Mouse (Mus musculus): ENCODE results near the gene Gm7029. TPM values are rescaled to one million over a fixed set of nuclear protein-coding genes. Genes with fewer than 3 reads are reported as not detected.

Gm7029 gene
- total and polyA plus RNA-seq, 3 experiments: not detected

- dilution Hi-C loops (cut with MboI; ENCODE audit: extremely low pct_ligation_motif_present, extremely low pct_unique_long_range_greater_than_20kb, low sequenced_read_pairs) (no loop called here), in situ Hi-C loops (cut with MboI; ENCODE audit: low pct_ligation_motif_present, low pct_unique_long_range_greater_than_20kb, low sequenced_read_pairs) (no loop called here)
- Histone ChIP-seq H3K4me1 (ENCODE audit: control insufficient read depth in 1 of 2, insufficient read depth in 2 of 2) (peaks cover under 1 to 30% of the 10 kb centered on the region in 2 experiments; a peak in 3 of 4 replicates), H3K27ac (ENCODE audit: insufficient read depth, low read depth) (peak overlapping the region; percentile 87), H3K4me3 (replicated peaks in 1 of 3; ENCODE audit: low read depth in 2 of 3, low read length in 2 of 3, poor library complexity in 1 of 3) (peak overlapping the region; percentile 72 to 90 (median 89)), H3K79me2 (replicated peaks; ENCODE audit: control insufficient read depth, extremely low read depth, insufficient read depth, poor library complexity, severe bottlenecking) (peaks cover 12% of the 10 kb centered on the region; the same call in 1 of the 2 replicates), H3K4me2 (ENCODE audit: insufficient read depth, low read depth, poor library complexity, severe bottlenecking) (peak overlapping the region; percentile 83), H3K36me3 (replicated peaks in 1 of 2; ENCODE audit: control insufficient read depth in 1 of 2, insufficient read depth in 1 of 2, low read length in 1 of 2) (peaks cover 36 to 38% of the 10 kb centered on the region in 2 experiments), H3K9ac (ENCODE audit: insufficient read depth, low read depth) (peak overlapping the region; percentile 80), H3K9me3 (replicated peaks; ENCODE audit: low read length) (no peaks in the 10 kb centered on the region), H3K27me3 (replicated peaks) (no peaks in the 10 kb centered on the region)
- no peak for TF ChIP-seq MAZ (IDR thresholded peaks at IDR 0.05; ENCODE audit: low read depth, low read length)
- peak; percentile 17; the same call in 1 of the 2 replicates for TF ChIP-seq SIN3A (IDR thresholded peaks at IDR 0.05; ENCODE audit: low read length)
- DNase-seq (ENCODE audit: extremely low read depth): peak; percentile 48
These were observed 36.2 kb downstream of the Gm7029 start for GRCm38 (mm10) chr17:33909869-33910250.

DNA sequence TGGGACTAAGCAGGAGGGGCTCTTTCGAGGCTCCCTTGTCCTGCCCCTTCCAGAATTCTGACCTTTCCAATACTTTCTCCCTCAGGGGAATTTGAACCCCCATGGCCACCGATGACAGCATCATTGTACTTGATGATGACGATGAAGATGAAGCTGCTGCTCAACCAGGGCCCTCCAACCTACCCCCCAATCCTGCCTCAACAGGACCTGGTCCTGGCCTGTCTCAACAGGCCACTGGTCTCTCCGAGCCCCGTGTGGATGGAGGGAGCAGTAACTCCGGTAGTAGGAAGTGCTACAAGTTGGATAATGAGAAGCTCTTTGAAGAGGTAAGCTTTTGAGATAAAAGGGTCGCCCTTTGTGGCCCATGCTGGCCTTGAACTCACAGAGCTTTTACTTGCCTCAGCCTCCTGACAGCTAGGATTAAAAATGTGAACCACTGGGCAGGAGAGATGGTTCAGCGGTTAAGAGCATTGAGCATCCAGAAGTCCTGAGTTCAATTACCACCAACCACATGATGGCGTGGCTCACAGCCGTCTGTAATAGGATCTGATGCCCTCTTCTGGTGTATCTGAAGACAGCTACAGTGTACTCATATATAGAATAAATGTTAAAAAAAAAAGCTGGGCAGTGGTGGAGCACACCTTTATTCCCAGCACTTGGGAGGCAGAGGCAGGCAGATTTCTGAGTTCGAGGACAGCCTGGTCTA lies 36.9 kb downstream of the Gm7029 start:
- Histone ChIP-seq H3K27ac (ENCODE audit: insufficient read depth, low read depth) (peak overlapping the region; percentile 36; the same call in 1 of the 2 replicates), H3K9me3 (replicated peaks; ENCODE audit: low read length) (no peaks in the 10 kb centered on the region), H3K79me2 (replicated peaks; ENCODE audit: control insufficient read depth, extremely low read depth, insufficient read depth, poor library complexity, severe bottlenecking) (peaks cover 12% of the 10 kb centered on the region; the same call in 1 of the 2 replicates), H3K27me3 (replicated peaks) (no peaks in the 10 kb centered on the region), H3K4me3 (replicated peaks in 1 of 3; ENCODE audit: low read depth in 2 of 3, low read length in 2 of 3, poor library complexity in 1 of 3) (peak overlapping the region; percentile 72 to 90 (median 89)), H3K4me2 (ENCODE audit: insufficient read depth, low read depth, poor library complexity, severe bottlenecking) (peak overlapping the region; percentile 83), H3K4me1 (ENCODE audit: control insufficient read depth in 1 of 2, insufficient read depth in 2 of 2) (peaks cover 5 to 37% of the 10 kb centered on the region in 2 experiments; a peak in 3 of 4 replicates), H3K9ac (ENCODE audit: insufficient read depth, low read depth) (peak overlapping the region; percentile 80), H3K36me3 (replicated peaks in 1 of 2; ENCODE audit: control insufficient read depth in 1 of 2, insufficient read depth in 1 of 2, low read length in 1 of 2) (peaks cover 40 to 42% of the 10 kb centered on the region in 2 experiments)
- dilution Hi-C loops (cut with MboI; ENCODE audit: extremely low pct_ligation_motif_present, extremely low pct_unique_long_range_greater_than_20kb, low sequenced_read_pairs): no loop called here
- DNase-seq (ENCODE audit: extremely low read depth): peak; percentile 68
- in situ Hi-C loops (cut with MboI; ENCODE audit: low pct_ligation_motif_present, low pct_unique_long_range_greater_than_20kb, low sequenced_read_pairs): no loop called here
- TF ChIP-seq POLR2A (IDR thresholded peaks at IDR 0.05; ENCODE audit: low read depth, low read length) (no peak), NRF1 (IDR thresholded peaks at IDR 0.05; ENCODE audit: low read depth, low read length) (no peak), SMC3 (IDR thresholded peaks at IDR 0.05; ENCODE audit: low read depth, low read length) (peak; percentile 28), POLR2AphosphoS2 (IDR thresholded peaks at IDR 0.05; ENCODE audit: low read depth, low read length) (no peak), RAD21 (IDR thresholded peaks at IDR 0.05; ENCODE audit: low read depth, low read length) (peak; percentile 4; the same call in 1 of the 2 replicates), TCF12 (IDR thresholded peaks at IDR 0.05; ENCODE audit: low read depth, low read length) (no peak), USF1 (IDR thresholded peaks at IDR 0.05; ENCODE audit: low read depth, low read length) (no peak), GABPA (IDR thresholded peaks at IDR 0.05; ENCODE audit: insufficient replicate concordance, low read depth, low read length) (no peak), SIN3A (IDR thresholded peaks at IDR 0.05; ENCODE audit: low read length) (no peak), MEF2A (IDR thresholded peaks at IDR 0.05; ENCODE audit: borderline replicate concordance, low read depth, low read length) (no peak), MAZ (IDR thresholded peaks at IDR 0.05; ENCODE audit: low read depth, low read length) (no peak), ZMIZ1 (IDR thresholded peaks at IDR 0.05; ENCODE audit: low read depth, low read length) (no peak), JUND (conservative IDR thresholded peaks at IDR 0.05; ENCODE audit: low read depth, low read length) (no peak), MYC (IDR thresholded peaks at IDR 0.05; ENCODE audit: low read depth, low read length) (peak; percentile 64; the same call in 1 of the 2 replicates), HCFC1 (IDR thresholded peaks at IDR 0.05; ENCODE audit: low read depth, low read length) (no peak), CTCF (conservative IDR thresholded peaks at IDR 0.05 in 1 of 2, IDR thresholded peaks at IDR 0.05 in 1 of 2; ENCODE audit: low read depth in 2 of 2, low read length in 2 of 2) (peak in 1 of 2 experiments; percentile 78; a peak in 2 of 4 replicates), MAFK (IDR thresholded peaks at IDR 0.05; ENCODE audit: insufficient replicate concordance, low read length) (no peak), KAT2A (IDR thresholded peaks at IDR 0.05; ENCODE audit: insufficient replicate concordance, low read length) (no peak), CHD1 (IDR thresholded peaks at IDR 0.05; ENCODE audit: low read depth, low read length) (no peak), ZNF384 (IDR thresholded peaks at IDR 0.05; ENCODE audit: low read depth, low read length) (peak; percentile 79), USF2 (conservative IDR thresholded peaks at IDR 0.05; ENCODE audit: low read depth, low read length) (no peak), E2F4 (IDR thresholded peaks at IDR 0.05; ENCODE audit: insufficient replicate concordance, low read depth, low read length) (no peak), IRF4 (IDR thresholded peaks at IDR 0.05; ENCODE audit: low read depth, low read length) (no peak), MAX (IDR thresholded peaks at IDR 0.05; ENCODE audit: low read length) (no peak), MXI1 (IDR thresholded peaks at IDR 0.05; ENCODE audit: low read depth, low read length) (no peak), ZKSCAN1 (IDR thresholded peaks at IDR 0.05; ENCODE audit: borderline replicate concordance, low read depth, low read length) (no peak), RCOR1 (conservative IDR thresholded peaks at IDR 0.05; ENCODE audit: low read depth, low read length) (no peak), JUN (IDR thresholded peaks at IDR 0.05; ENCODE audit: insufficient read depth, low read depth, low read length) (no peak), CHD2 (IDR thresholded peaks at IDR 0.05; ENCODE audit: low read length) (no peak), ETS1 (conservative IDR thresholded peaks at IDR 0.05; ENCODE audit: low read depth, low read length) (no peak), PAX5 (IDR thresholded peaks at IDR 0.05; ENCODE audit: low read length) (no peak)
